Mouse (Mus musculus) ES-Bruce4 (cell line): ENCODE results near the gene Wfdc12. TPM values are rescaled to one million over a fixed set of nuclear protein-coding genes. Genes with fewer than 3 reads are reported as not detected.

Source experiments
- H3K27ac ChIP-seq: 2 replicates; pipeline ENCODE4 v1.5.1; 2012; ENCODE audit warnings: low read length, inconsistent platforms; ENCODE audit not compliant: insufficient read depth
- H3K27me3 ChIP-seq: 2 replicates; pipeline ENCODE4 v1.6.1; 2012; ENCODE audit warnings: mild to moderate bottlenecking, low read length, inconsistent platforms; ENCODE audit not compliant: control insufficient read depth, poor library complexity, insufficient read depth, severe bottlenecking
- H3K36me3 ChIP-seq: 2 replicates; pipeline ENCODE4 v1.6.1; 2012; ENCODE audit warnings: inconsistent platforms, mild to moderate bottlenecking, low read length, moderate library complexity; ENCODE audit not compliant: control insufficient read depth, poor library complexity, insufficient read depth, severe bottlenecking
- H3K4me1 ChIP-seq: one replicate; pipeline ENCODE4 v1.8.1; 2011; ENCODE audit warnings: low read length; ENCODE audit not compliant: control insufficient read depth, insufficient read depth
- H3K4me3 ChIP-seq: 2 replicates; pipeline ENCODE4 v1.5.1; 2011; ENCODE audit warnings: low read depth, mild to moderate bottlenecking, low read length
- H3K9ac ChIP-seq: 2 replicates; pipeline ENCODE4 v1.6.1; 2012; ENCODE audit warnings: low read depth, mild to moderate bottlenecking, inconsistent platforms; ENCODE audit not compliant: poor library complexity, severe bottlenecking
- H3K9me3 ChIP-seq: replicated peaks from 2 replicates; pipeline ENCODE4 v1.6.1; 2012; ENCODE audit warnings: mild to moderate bottlenecking, low read length, inconsistent platforms; ENCODE audit not compliant: control insufficient read depth, poor library complexity, insufficient read depth, severe bottlenecking
- CTCF ChIP-seq: IDR thresholded peaks from one replicate; pipeline ENCODE4 v1.8.1; 2011; ENCODE audit warnings: low read depth, low read length
- EP300 ChIP-seq: IDR thresholded peaks from 2 replicates; pipeline ENCODE4 v1.6.1; 2011; ENCODE audit warnings: low read depth, low read length; ENCODE audit not compliant: insufficient read depth
- POLR2A ChIP-seq: IDR thresholded peaks from one replicate; pipeline ENCODE4 v1.8.1; 2011; ENCODE audit warnings: low read length; ENCODE audit not compliant: insufficient read depth
- polyA plus RNA-seq: library from polyadenylated mRNA; stranded (reverse); fragments of >200 nt; gene quantifications from 2 replicates; pipeline ENCODE4 v1.2.4, GENCODE M21; 2011; ENCODE audit warnings: low read depth; ENCODE audit not compliant: missing spikeins, insufficient read depth, insufficient read length

The Wfdc12 gene
- polyA plus RNA-seq, 1 experiment: not detected

GRCm38 (mm10) chr2:164182692-164183255 lies 7.6 kb downstream of the Wfdc12 start, which contains the start of gene Wfdc5:
Gene Wfdc5, minus strand, starts transcription at chr2:164182742.
- no peak within 1 kb of the TSS for H3K4me3 ChIP-seq
- no peaks in the 10 kb centered on the region for H3K9me3 ChIP-seq
- no peaks in the 10 kb centered on the region for H3K4me1 ChIP-seq
- H3K36me3 ChIP-seq: no peaks in the 10 kb centered on the region
- H3K27ac ChIP-seq: no peak within 1 kb of the TSS
- H3K9ac ChIP-seq: no peak within 1 kb of the TSS
- TF ChIP-seq EP300 (no peak), POLR2A (no peak), CTCF (no peak)
- H3K27me3 ChIP-seq: no peaks in the 10 kb centered on the region

- Histone ChIP-seq H3K9ac (no peak overlapping the region), H3K27ac (no peak overlapping the region), H3K9me3 (no peaks in the 10 kb centered on the region), H3K36me3 (no peaks in the 10 kb centered on the region), H3K27me3 (no peaks in the 10 kb centered on the region), H3K4me3 (no peak overlapping the region), H3K4me1 (no peaks in the 10 kb centered on the region)
- no peak for TF ChIP-seq CTCF
- no peak for TF ChIP-seq EP300
- TF ChIP-seq POLR2A: no peak
Observed at GRCm38 (mm10) chr2:164180770-164181169, 9.6 kb downstream of the Wfdc12 start.

DNA sequence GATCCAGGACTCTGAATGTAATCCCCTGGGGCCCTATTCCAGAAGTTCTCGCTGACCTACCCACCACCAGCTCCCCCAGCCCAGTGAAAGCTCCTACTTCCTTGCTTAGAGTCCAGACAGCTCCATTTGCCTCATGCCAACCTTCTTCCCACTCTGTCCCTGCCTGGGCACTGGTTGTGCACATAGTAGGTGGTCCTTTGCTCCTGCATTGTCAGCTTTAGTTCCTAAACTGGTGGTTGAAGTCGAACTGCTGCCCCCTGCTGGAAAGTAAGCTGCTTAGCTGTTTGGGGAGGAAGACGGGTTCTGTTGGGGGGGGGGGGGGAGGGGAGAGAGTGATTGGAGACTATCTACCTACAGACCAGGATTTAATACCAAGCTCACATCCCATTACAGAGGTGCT lies 10.3 kb downstream of the Wfdc12 start:
- Histone ChIP-seq H3K9ac (no peak overlapping the region), H3K36me3 (no peaks in the 10 kb centered on the region), H3K9me3 (no peaks in the 10 kb centered on the region), H3K27me3 (no peaks in the 10 kb centered on the region), H3K27ac (no peak overlapping the region), H3K4me3 (no peak overlapping the region), H3K4me1 (no peaks in the 10 kb centered on the region)
- TF ChIP-seq EP300 (no peak), CTCF (peak; percentile 34)

- Histone ChIP-seq H3K9ac (no peak overlapping the region), H3K27me3 (no peaks in the 10 kb centered on the region), H3K4me1 (no peaks in the 10 kb centered on the region), H3K9me3 (no peaks in the 10 kb centered on the region), H3K27ac (no peak overlapping the region), H3K36me3 (no peaks in the 10 kb centered on the region), H3K4me3 (no peak overlapping the region)
- TF ChIP-seq POLR2A (no peak), EP300 (no peak), CTCF (no peak)
Observed at GRCm38 (mm10) chr2:164177831-164178230, 12.6 kb downstream of the Wfdc12 start.

DNA sequence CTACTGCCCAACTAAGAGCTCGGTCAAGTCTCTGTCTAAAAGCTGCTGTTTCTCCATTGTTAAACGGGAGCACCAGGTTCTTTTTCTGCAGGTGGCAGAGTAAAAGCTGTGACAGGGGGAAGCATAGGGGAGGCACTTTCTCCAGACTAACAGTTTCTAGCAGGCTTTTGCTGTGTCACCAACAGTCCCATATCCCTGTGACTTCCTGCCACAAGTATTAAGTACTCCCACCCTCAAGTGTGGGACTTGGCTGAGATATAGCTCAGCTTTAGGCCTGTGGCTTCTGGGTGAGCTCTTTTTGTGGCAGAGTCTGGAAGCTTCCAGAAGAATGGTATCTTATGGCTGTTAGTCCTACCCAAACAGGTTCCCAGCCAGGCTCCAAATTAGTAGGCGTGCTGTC lies 14.6 kb downstream of the Wfdc12 start:
- Histone ChIP-seq H3K9ac (no peak overlapping the region), H3K27ac (no peak overlapping the region), H3K9me3 (no peaks in the 10 kb centered on the region), H3K4me3 (no peak overlapping the region), H3K36me3 (no peaks in the 10 kb centered on the region), H3K4me1 (no peaks in the 10 kb centered on the region), H3K27me3 (peaks cover 2% of the 10 kb centered on the region; the same call in 1 of the 2 replicates)
- TF ChIP-seq POLR2A: no peak
- TF ChIP-seq EP300: no peak

GRCm38 (mm10) chr2:164174649-164175395 lies 15.6 kb downstream of the Wfdc12 start:
- no peak for TF ChIP-seq EP300
- no peak for TF ChIP-seq POLR2A
- TF ChIP-seq CTCF: no peak
- no peaks in the 10 kb centered on the region for H3K36me3 ChIP-seq
- no peak overlapping the region for H3K27ac ChIP-seq
- H3K9me3 ChIP-seq: no peaks in the 10 kb centered on the region
- H3K27me3 ChIP-seq: peaks cover 6% of the 10 kb centered on the region; the same call in 1 of the 2 replicates
- H3K9ac ChIP-seq: no peak overlapping the region
- no peaks in the 10 kb centered on the region for H3K4me1 ChIP-seq
- no peak overlapping the region for H3K4me3 ChIP-seq
